Mouse (Mus musculus) bone marrow macrophage, adult 2 months (primary cell): Measurements from ENCODE around the gene Mettl22. TPM values are rescaled to one million over a fixed set of nuclear protein-coding genes. Genes with fewer than 3 reads are reported as not detected.

ENCODE experiments used
- H3K27ac ChIP-seq: 2 replicates; pipeline ENCODE4 v1.5.1; 2012; ENCODE audit warnings: low read depth, low read length; ENCODE audit not compliant: insufficient read depth
- H3K4me1 ChIP-seq: 2 replicates; pipeline ENCODE4 v1.6.1; 2012; ENCODE audit warnings: low read length; ENCODE audit not compliant: control insufficient read depth, insufficient read depth
- H3K4me3 ChIP-seq: 2 replicates; pipeline ENCODE4 v1.5.1; 2012; ENCODE audit warnings: mild to moderate bottlenecking, low read length, moderate library complexity; ENCODE audit not compliant: insufficient read depth
- CTCF ChIP-seq: IDR thresholded peaks from 2 replicates; pipeline ENCODE4 v1.5.1; 2012; ENCODE audit warnings: low read depth, mild to moderate bottlenecking, low read length, moderate library complexity
- POLR2A ChIP-seq: IDR thresholded peaks from 2 replicates; pipeline ENCODE4 v1.6.1; 2012; ENCODE audit warnings: mild to moderate bottlenecking, low read depth, low read length, borderline replicate concordance
- polyA plus RNA-seq: library from polyadenylated mRNA; stranded (reverse); fragments of >200 nt; gene quantifications from 2 replicates; pipeline ENCODE4 v1.2.4, GENCODE M21; 2012; ENCODE audit not compliant: missing spikeins, insufficient read depth, insufficient read length

Mettl22 gene
- polyA plus RNA-seq, 1 experiment: 9.7 TPM

DNA sequence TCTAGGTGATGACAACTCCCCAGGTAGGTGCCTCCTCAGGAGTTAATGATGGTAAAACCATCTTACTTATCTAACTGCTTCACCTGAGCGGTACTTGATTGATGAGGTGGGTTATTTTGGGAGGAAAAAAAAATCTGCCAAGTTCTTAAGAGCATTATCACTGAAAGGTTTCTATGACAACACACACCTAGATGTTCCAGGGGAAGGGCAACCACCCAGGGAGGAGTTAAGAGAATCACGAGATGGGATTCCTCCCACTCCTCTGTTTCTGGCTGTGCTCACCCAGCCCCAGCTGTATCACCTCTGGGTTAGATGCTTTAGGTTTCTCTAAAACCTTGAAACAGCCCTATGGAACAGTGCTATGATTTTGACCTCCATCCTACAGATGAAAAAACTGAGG is 26.4 kb downstream of the Mettl22 start:
- TF ChIP-seq CTCF (no peak), POLR2A (no peak)
- Histone ChIP-seq H3K27ac (no peak overlapping the region), H3K4me3 (no peak overlapping the region), H3K4me1 (no peaks in the 10 kb centered on the region)

DNA sequence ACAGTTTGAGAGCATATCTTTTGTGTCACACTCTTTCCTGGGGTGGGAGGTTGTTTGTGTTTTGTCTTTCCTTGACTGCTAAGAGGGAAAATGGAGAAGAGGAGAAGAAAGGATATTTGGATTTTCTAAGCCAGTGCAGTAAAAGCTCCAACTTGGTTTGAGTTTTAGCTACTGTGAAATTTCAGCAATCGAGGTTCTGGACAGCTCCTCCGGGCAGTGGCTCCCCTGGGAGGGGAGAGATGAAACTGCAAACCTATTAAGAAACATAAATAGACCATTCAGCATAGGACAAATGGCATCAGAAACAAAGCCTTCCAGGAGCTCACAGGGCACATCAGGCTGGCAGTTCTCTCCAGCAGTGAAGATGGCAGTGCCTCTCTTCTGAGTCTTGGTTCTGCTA is 33.7 kb downstream of the Mettl22 start:
- Histone ChIP-seq H3K4me3 (no peak overlapping the region), H3K27ac (no peak overlapping the region), H3K4me1 (no peaks in the 10 kb centered on the region)
- TF ChIP-seq CTCF (no peak), POLR2A (no peak)

DNA sequence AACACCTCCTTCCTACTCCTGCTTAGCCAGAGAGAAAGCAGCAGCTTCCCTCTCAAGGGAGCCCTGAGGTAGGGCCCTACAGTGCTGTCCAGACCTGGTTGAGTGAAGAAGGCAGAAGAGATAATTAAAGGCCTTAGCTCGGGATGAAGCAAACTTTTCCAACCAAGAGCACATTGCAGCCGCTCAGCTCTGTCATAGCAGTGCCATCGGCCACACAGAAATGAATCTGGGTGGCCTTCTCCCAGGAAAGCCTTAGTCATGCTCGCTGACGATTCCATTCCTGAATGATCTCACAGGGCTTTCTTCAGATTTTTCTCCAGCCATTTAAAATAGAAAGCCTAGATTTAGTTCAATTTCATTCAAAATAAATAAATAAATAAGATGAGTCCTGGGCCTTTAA is 39.3 kb downstream of the Mettl22 start:
- Histone ChIP-seq H3K4me1 (no peaks in the 10 kb centered on the region), H3K4me3 (no peak overlapping the region), H3K27ac (no peak overlapping the region)
- TF ChIP-seq CTCF (no peak), POLR2A (no peak)

DNA sequence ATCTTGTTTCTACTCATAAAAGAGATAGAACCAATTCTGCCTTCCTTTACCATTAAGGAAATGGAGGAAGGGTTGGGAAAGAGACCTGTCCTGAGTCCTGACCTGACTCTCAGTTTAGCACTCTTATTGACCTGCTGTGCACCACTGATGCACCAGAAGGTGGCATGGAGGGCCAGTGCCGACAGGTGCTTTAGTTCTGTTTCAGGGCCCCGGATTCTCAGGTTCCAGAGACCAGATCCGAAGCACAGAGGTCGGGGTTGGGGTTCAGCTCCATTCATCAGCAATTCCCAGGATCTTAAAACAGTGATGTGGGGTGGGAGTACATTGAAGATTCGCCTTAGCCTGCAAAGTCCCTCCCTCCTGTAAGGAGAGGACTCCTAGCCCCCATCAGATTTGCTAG is 42.2 kb downstream of the Mettl22 start:
- TF ChIP-seq CTCF: no peak
- no peak for TF ChIP-seq POLR2A
- Histone ChIP-seq H3K27ac (no peak overlapping the region), H3K4me3 (no peak overlapping the region), H3K4me1 (no peaks in the 10 kb centered on the region)

DNA sequence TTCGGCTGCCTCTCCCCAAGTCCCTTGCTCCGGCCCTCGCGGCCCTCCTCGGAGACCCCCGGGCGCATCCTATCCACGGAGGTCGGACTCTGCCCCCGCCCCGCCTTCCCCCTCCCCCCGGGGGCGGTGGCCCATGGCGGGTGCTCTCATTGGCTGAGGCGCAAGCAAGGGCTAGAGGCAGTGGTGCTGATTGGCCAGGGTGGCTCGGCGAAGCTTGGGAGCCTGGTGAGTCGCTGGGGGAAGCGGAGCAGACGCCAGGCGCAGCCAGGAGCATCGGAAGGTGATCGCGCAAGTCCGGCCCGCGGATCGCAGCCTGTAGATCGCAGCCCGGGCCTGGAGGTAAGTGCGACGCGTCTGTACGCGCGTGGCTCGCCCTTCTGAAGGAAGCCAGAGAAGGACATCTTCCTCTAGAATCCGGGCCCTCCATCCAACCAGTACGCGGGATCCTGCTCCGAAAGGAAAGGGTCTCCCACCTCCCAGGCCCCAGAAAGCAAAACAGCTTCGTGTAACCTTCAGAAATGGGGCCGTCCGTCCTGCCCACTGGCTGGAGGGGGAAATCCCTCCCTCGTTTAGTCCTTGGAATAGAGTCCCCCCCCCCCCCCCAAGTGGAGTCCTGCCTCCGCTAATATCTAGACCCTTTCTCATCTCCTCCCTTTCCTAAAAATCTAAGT is 42.8 kb downstream of the Mettl22 start, which contains the start of gene Abat:
TSS of gene Abat (plus strand) at position 194 of the 671 bp plus-strand sequence.
- TF ChIP-seq CTCF (no peak), POLR2A (no peak)
- Histone ChIP-seq H3K4me3 (no peak within 1 kb of the TSS), H3K27ac (no peak within 1 kb of the TSS), H3K4me1 (no peaks in the 10 kb centered on the region)

DNA sequence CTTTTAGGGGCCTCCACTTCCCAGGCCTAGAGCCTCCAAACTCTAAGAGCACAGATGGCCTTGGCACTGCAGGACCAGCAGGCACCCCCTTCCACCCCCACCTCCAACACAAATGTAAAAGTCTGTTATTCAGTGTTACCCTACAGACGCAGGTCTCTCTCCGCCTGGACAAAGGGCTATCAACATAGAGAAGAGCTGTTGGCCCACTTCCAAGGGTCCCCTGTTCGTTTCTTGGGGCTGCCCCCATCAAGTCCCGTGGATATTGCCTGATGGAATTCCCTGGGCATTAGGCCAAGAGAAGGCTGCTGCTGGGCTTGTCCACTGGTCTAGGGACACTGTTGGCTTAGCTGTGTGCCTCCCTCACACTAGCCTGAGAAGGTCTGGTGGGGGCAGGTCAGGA is 43.6 kb downstream of the Mettl22 start:
- no peak overlapping the region for H3K4me3 ChIP-seq

DNA sequence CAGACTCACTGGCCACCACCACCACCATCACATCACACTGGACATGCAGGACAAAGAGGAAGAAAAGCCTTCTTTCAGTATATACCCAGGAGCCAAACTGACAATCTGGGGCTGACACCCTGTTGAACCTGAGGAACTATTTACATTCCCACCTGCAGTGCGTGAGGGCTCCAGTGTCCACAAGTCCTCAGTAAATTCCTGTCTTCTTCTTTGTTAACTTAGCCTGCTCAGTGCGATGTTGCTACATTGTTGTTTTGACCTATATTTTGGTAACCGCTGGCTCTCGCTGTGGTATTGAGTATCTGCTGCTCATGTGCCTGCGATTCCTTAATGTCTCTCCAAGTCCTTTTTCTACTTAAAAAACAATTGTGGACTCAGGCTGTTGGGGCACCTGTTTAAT is 49.9 kb downstream of the Mettl22 start:
- H3K27ac ChIP-seq: no peak overlapping the region
- no peak for TF ChIP-seq POLR2A
- TF ChIP-seq CTCF: no peak
- H3K4me3 ChIP-seq: no peak overlapping the region
- H3K4me1 ChIP-seq: no peaks in the 10 kb centered on the region

More for the DNA sequence above, 43.6 kb downstream of the Mettl22 start:
- TF ChIP-seq CTCF (no peak), POLR2A (no peak)
- Histone ChIP-seq H3K4me1 (no peaks in the 10 kb centered on the region), H3K27ac (no peak overlapping the region)

DNA sequence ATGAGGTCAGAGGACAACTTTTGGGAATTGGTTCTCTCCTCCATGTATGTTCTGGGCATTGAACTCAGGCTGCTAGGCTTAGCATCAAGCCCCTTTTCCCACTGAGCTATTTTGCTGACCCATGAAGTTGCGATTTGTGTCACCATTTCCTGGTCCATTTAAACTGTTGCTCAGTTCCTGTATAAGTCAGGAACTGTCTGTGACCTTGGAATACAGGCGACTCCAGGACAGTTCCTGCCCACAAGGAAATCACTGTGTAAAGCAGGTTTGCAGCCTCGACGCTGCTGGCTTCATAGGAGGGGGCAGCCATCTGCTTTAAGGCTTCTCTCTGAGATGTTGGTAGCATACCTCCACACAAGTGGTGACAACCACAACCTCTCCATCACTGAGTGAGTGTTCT is 50.7 kb downstream of the Mettl22 start:
- no peaks in the 10 kb centered on the region for H3K4me1 ChIP-seq
- TF ChIP-seq CTCF (no peak), POLR2A (no peak)
- no peak overlapping the region for H3K4me3 ChIP-seq
- H3K27ac ChIP-seq: no peak overlapping the region

DNA sequence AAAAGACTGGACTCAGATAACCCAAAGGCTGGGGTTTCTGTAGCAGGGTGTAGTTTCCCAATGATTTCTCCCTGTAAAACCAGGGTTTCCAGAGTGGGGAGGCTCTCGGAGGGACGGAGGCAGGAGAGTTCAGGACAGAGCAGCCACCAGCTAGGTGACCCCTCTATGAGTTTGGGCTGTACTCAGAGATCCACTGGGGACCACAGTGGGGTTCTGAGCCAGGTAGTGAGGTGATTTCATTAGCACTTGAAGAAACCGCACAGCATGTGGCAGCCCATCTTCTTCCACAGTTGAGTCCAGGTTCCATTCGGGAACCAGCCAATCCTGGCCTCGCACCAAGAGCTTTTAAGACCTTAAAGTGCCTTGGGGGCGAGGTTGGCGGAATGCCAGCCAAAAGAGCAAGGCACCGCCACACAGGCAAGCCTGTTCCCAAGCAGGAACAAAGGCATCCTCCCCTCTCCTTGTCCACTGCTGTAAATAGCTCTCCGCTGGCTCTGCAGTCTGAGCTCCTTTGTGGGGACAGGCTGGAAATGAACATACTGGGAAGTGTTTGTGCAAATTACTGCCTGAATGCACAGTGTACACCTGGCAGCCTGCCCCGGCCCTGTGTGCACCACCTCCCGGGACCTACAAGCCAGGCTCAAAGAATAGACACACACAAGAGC is 53.0 kb downstream of the Mettl22 start:
- no peak for TF ChIP-seq CTCF
- TF ChIP-seq POLR2A: no peak
- no peak overlapping the region for H3K27ac ChIP-seq

DNA sequence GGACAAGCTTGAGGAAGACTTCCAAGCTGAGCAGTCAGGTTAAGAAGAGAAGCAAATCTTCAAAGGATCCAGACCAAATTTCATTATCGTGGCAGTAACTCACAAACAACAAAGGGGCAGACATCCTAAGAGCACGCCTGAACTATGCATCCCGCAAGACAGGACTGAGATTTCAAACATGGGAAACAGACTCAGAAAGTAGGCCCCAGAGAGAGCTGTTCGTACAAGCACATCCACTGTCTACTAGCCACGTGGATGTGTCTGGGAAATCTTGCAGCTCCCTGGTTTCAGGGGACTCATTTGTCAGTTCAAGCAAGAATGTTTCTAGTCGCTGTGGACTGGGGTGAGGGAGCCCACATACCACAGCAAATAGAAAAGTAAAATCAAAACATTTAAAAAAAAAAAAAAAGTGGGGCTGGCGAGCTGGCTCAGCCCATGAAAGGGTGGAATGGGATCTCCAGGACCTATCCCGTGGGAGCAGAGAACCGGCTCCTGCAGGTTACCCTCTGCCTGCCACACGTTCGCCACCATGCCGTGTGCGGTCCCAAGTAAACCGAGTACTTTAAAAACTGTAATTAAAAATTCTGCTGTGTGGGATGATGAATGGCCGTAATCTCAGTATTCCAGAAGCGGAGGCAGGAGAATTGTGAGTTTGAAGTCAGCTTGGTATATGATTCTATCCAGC is 53.7 kb downstream of the Mettl22 start:
- H3K27ac ChIP-seq: no peak overlapping the region
- TF ChIP-seq CTCF (no peak), POLR2A (no peak)
- no peak overlapping the region for H3K4me3 ChIP-seq
- no peaks in the 10 kb centered on the region for H3K4me1 ChIP-seq

More for the DNA sequence above, 53.0 kb downstream of the Mettl22 start:
- Histone ChIP-seq H3K4me1 (no peaks in the 10 kb centered on the region), H3K4me3 (no peak overlapping the region)
